Mouse (Mus musculus) MEL (cell line): ENCODE data around the gene Inafm2. TPM values are rescaled to one million over a fixed set of nuclear protein-coding genes. Genes with fewer than 3 reads are reported as not detected.

Experiments
- DNase-seq: peaks from one replicate; pipeline ENCODE4 v3.0.0; 2011; ENCODE audit warnings: low read depth, low spot score
- H3K27ac ChIP-seq: 2 replicates; pipeline ENCODE4 v1.5.1; 2012; ENCODE audit warnings: low read depth, mild to moderate bottlenecking, control low read depth, low read length, moderate library complexity; ENCODE audit not compliant: control insufficient read depth
- H3K27me3 ChIP-seq, 2 experiments: fragments of 150-350 bp in 1 of 2; sonication (generic) in 1 of 2; 2 replicates each; pipeline ENCODE4 v1.6.1; 2012; ENCODE audit warnings: low read length in 2 of 2, mild to moderate bottlenecking in 2 of 2, improper control_type of control experiment in 1 of 2, moderate library complexity in 1 of 2; ENCODE audit not compliant: insufficient read depth in 2 of 2, control insufficient read depth in 1 of 2
- H3K36me3 ChIP-seq, 2 experiments: 2 replicates each; pipeline ENCODE4 v1.6.1; 2012 to 2014; ENCODE audit warnings: low read length in 2 of 2, improper control_type of control experiment in 1 of 2, inconsistent platforms in 1 of 2, mild to moderate bottlenecking in 1 of 2; ENCODE audit not compliant: insufficient read depth in 2 of 2, control insufficient read depth in 1 of 2
- H3K4me1 ChIP-seq, 2 experiments: fragments of 150-350 bp in 1 of 2; sonication (generic) in 1 of 2; 2 replicates each; pipeline ENCODE4 v1.6.1; 2012; ENCODE audit warnings: low read length in 2 of 2, improper control_type of control experiment in 1 of 2, mild to moderate bottlenecking in 1 of 2; ENCODE audit not compliant: insufficient read depth in 2 of 2, control insufficient read depth in 1 of 2
- H3K4me3 ChIP-seq, 2 experiments: fragments of 150-350 bp in 1 of 2; sonication (generic) in 1 of 2; 2 replicates each; pipeline ENCODE4 v1.5.1; 2012; ENCODE audit warnings: low read depth in 2 of 2, low read length in 2 of 2, mild to moderate bottlenecking in 2 of 2, moderate library complexity in 2 of 2, control low read depth in 1 of 2, improper control_type of control experiment in 1 of 2; ENCODE audit not compliant: control insufficient read depth in 1 of 2, insufficient read depth in 1 of 2
- H3K79me2 ChIP-seq: 2 replicates; pipeline ENCODE4 v1.6.1; 2012; ENCODE audit warnings: mild to moderate bottlenecking, low read length, moderate library complexity; ENCODE audit not compliant: control insufficient read depth, poor library complexity, insufficient read depth
- H3K9ac ChIP-seq: 2 replicates; pipeline ENCODE4 v1.6.1; 2012; ENCODE audit warnings: low read depth, mild to moderate bottlenecking, control low read depth, low read length, moderate library complexity; ENCODE audit not compliant: control insufficient read depth, poor library complexity, severe bottlenecking
- H3K9me3 ChIP-seq: fragments of 150-350 bp; sonication (generic); replicated peaks from 2 replicates; pipeline ENCODE4 v1.6.1; 2012; ENCODE audit warnings: mild to moderate bottlenecking, low read length, improper control_type of control experiment, moderate library complexity; ENCODE audit not compliant: insufficient read depth
- BHLHE40 ChIP-seq: IDR thresholded peaks from 2 replicates; pipeline ENCODE4 v1.6.1; 2012; ENCODE audit warnings: low read depth, mild to moderate bottlenecking, inconsistent platforms, low read length, improper control_type of control experiment, borderline replicate concordance
- E2F4 ChIP-seq: IDR thresholded peaks from 2 replicates; pipeline ENCODE4 v1.6.1; 2011; ENCODE audit warnings: low read depth, low read length, improper control_type of control experiment, borderline replicate concordance
- ELF1 ChIP-seq: IDR thresholded peaks from 2 replicates; pipeline ENCODE4 v1.6.1; 2014; ENCODE audit warnings: low read depth, mild to moderate bottlenecking, inconsistent platforms, low read length, improper control_type of control experiment, moderate library complexity
- EP300 ChIP-seq, 2 experiments: IDR thresholded peaks; 2 replicates each; pipeline ENCODE4 v1.6.1; 2011; ENCODE audit warnings: improper control_type of control experiment in 2 of 2, low read length in 2 of 2, low read depth in 1 of 2, mild to moderate bottlenecking in 1 of 2
- ETS1 ChIP-seq: IDR thresholded peaks from 2 replicates; pipeline ENCODE4 v1.6.1; 2012; ENCODE audit warnings: low read depth, mild to moderate bottlenecking, inconsistent platforms, low read length, improper control_type of control experiment, moderate library complexity
- MAX ChIP-seq: IDR thresholded peaks from 2 replicates; pipeline ENCODE4 v1.6.1; 2011; ENCODE audit warnings: low read length, improper control_type of control experiment
- MAZ ChIP-seq: IDR thresholded peaks from 2 replicates; pipeline ENCODE4 v1.6.1; 2012; ENCODE audit warnings: low read depth, mild to moderate bottlenecking, inconsistent platforms, low read length, improper control_type of control experiment
- NRF1 ChIP-seq: IDR thresholded peaks from 2 replicates; pipeline ENCODE4 v1.6.1; 2014; ENCODE audit warnings: low read depth, mild to moderate bottlenecking, inconsistent platforms, low read length, improper control_type of control experiment, moderate library complexity; ENCODE audit not compliant: poor library complexity, insufficient read depth, severe bottlenecking
- POLR2AphosphoS5 ChIP-seq: IDR thresholded peaks from 2 replicates; pipeline ENCODE4 v1.6.1; 2012; ENCODE audit warnings: low read depth, borderline replicate concordance, mild to moderate bottlenecking, inconsistent platforms, low read length, moderate library complexity, mixed read lengths
- RAD21 ChIP-seq: IDR thresholded peaks from 2 replicates; pipeline ENCODE4 v1.6.1; 2011; ENCODE audit warnings: mild to moderate bottlenecking, low read depth, low read length, improper control_type of control experiment
- SIN3A ChIP-seq: IDR thresholded peaks from 2 replicates; pipeline ENCODE4 v1.6.1; 2012; ENCODE audit warnings: low read length, improper control_type of control experiment, inconsistent platforms
- TCF12 ChIP-seq: IDR thresholded peaks from 2 replicates; pipeline ENCODE4 v1.6.1; 2014; ENCODE audit warnings: low read depth, mild to moderate bottlenecking, inconsistent platforms, low read length, improper control_type of control experiment, moderate library complexity
- USF1 ChIP-seq: IDR thresholded peaks from 2 replicates; pipeline ENCODE4 v1.6.1; 2014; ENCODE audit warnings: low read depth, mild to moderate bottlenecking, inconsistent platforms, low read length, improper control_type of control experiment, moderate library complexity
- ZMIZ1 ChIP-seq: IDR thresholded peaks from 2 replicates; pipeline ENCODE4 v1.6.1; 2012; ENCODE audit warnings: low read depth, mild to moderate bottlenecking, inconsistent platforms, low read length, improper control_type of control experiment, moderate library complexity
- polyA plus RNA-seq, 2 experiments: library from polyadenylated mRNA; stranded (reverse) in 1 of 2; unstranded in 1 of 2; fragments of >175 nt in 1 of 2; fragments of >200 nt in 1 of 2; gene quantifications; 2 replicates each; pipeline versions ENCODE4 v1.2.1 to v1.2.4; 2012; ENCODE audit warnings: low replicate concordance in 2 of 2, low read depth in 1 of 2; ENCODE audit not compliant: insufficient read length in 2 of 2, insufficient read depth in 1 of 2, missing spikeins in 1 of 2
- total RNA-seq: library from RNA; depleted of rRNA; stranded (reverse); fragments of 300-350 nt; gene quantifications from 2 replicates; pipeline ENCODE4 v1.2.3, GENCODE M21; 2012

The Inafm2 gene
- total and polyA plus RNA-seq, 3 experiments: 8.6 to 14.5 TPM; not detected in 1

GRCm38 (mm10) chr2:118789501-118789900 is 43.9 kb downstream of the Inafm2 start:
- TF ChIP-seq POLR2AphosphoS5: no peak
- TF ChIP-seq USF1: no peak
- TF ChIP-seq ETS1: no peak
- TF ChIP-seq E2F4: no peak
- TF ChIP-seq ZMIZ1: no peak
- no peak for TF ChIP-seq NRF1
- TF ChIP-seq SIN3A: no peak
- TF ChIP-seq BHLHE40: no peak
- TF ChIP-seq EP300 (IDR thresholded peaks at IDR 0.05; ENCODE audit: low read depth in 1 of 2, low read length in 2 of 2): no peak
- no peak for TF ChIP-seq TCF12
- H3K79me2 ChIP-seq: no peaks in the 10 kb centered on the region; the same call in 1 of the 2 replicates
- DNase-seq: no peak
- no peaks in the 10 kb centered on the region for H3K9me3 ChIP-seq
- peaks cover 11 to 38% of the 10 kb centered on the region in 2 experiments for H3K4me1 ChIP-seq
- H3K4me3 ChIP-seq: no peak overlapping the region
- H3K27me3 ChIP-seq: no peaks in the 10 kb centered on the region
- no peak overlapping the region for H3K27ac ChIP-seq
- peaks cover 0 to 13% of the 10 kb centered on the region in 2 experiments; a peak in 2 of 4 replicates for H3K36me3 ChIP-seq
- H3K9ac ChIP-seq: no peak overlapping the region

DNA sequence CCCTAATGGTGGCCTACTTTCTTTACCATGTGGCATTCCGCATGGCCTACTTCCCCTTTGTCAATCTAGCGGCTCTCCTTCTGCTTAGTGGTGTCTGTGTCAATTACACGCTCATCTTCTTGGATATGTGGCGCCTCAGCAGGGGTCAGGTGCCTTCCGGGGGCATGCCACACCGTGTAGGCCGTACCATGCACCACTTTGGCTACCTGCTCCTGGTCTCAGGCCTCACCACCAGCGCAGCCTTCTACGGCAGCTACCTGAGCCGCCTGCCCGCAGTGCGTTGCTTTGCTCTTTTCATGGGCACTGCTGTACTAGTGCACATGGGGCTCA is 44.6 kb downstream of the Inafm2 start:
- H3K4me3 ChIP-seq: no peak overlapping the region
- peaks cover 11 to 34% of the 10 kb centered on the region in 2 experiments for H3K4me1 ChIP-seq
- TF ChIP-seq MAZ (no peak), ELF1 (no peak), RAD21 (no peak), MAX (0 out of 2 replicates have a peak, but pooled peaks have one; percentile 18)
- H3K9ac ChIP-seq: no peak overlapping the region
- H3K9me3 ChIP-seq: no peaks in the 10 kb centered on the region
- no peaks in the 10 kb centered on the region for H3K27me3 ChIP-seq
- H3K79me2 ChIP-seq: no peaks in the 10 kb centered on the region; the same call in 1 of the 2 replicates
- H3K36me3 ChIP-seq: peaks cover 0 to 13% of the 10 kb centered on the region in 2 experiments; a peak in 2 of 4 replicates
- H3K27ac ChIP-seq: no peak overlapping the region
- no peak for DNase-seq
